Mouse (Mus musculus): ENCODE results near the gene Vmn2r7.
"Not testable (repeated sequence)": the region's sequence is repeated elsewhere in the genome, so short reads cannot be mapped to it uniquely, and the experiment has no call there.

GRCm38 (mm10) chr3:64727187-64727970 lies 117.2 kb downstream of the Vmn2r7 start:
- TF ChIP-seq POLR2A (IDR thresholded peaks at IDR 0.05; ENCODE audit: insufficient read length, low read depth); E2F4 (IDR thresholded peaks at IDR 0.05; ENCODE audit: insufficient read depth); MYOG (IDR thresholded peaks at IDR 0.05; ENCODE audit: control insufficient read depth in 1 of 3, insufficient read depth in 1 of 3, insufficient read length in 2 of 3, low read depth in 2 of 3); USF1 (IDR thresholded peaks at IDR 0.05; ENCODE audit: low read depth); POLR2AphosphoS2 (IDR thresholded peaks at IDR 0.05; ENCODE audit: insufficient read length, low read depth): not testable (repeated sequence)

Data from myocyte (in vitro differentiated cells).